Mouse (Mus musculus) neural tube, embryonic 12.5 days (tissue): ENCODE measurements around the gene Xxylt1. TPM values are rescaled to one million over a fixed set of nuclear protein-coding genes. Genes with fewer than 3 reads are reported as not detected.

ENCODE experiments used
- ATAC-seq: fragments of 200-750 bp; cut with Nextera tagmentation; 2 replicates; pipeline ENCODE4 v1.8.0; 2017; ENCODE audit warnings: low read depth, mild to moderate bottlenecking, moderate TSS enrichment, moderate library complexity; ENCODE audit not compliant: low FRiP score
- H3K27ac ChIP-seq: fragments of 300-500 bp; sonication (generic); 2 replicates; pipeline ENCODE4 v1.5.1; 2016
- H3K27me3 ChIP-seq: fragments of 300-500 bp; sonication (generic); replicated peaks from 2 replicates; pipeline ENCODE4 v1.6.1; 2016; ENCODE audit warnings: mild to moderate bottlenecking
- H3K36me3 ChIP-seq: fragments of 300-500 bp; sonication (generic); 2 replicates; pipeline ENCODE4 v1.6.1; 2016; ENCODE audit warnings: mild to moderate bottlenecking
- H3K4me1 ChIP-seq: fragments of 300-500 bp; sonication (generic); 2 replicates; pipeline ENCODE4 v1.6.1; 2016
- H3K4me2 ChIP-seq: fragments of 300-500 bp; sonication (generic); replicated peaks from 2 replicates; pipeline ENCODE4 v1.6.1; 2016; ENCODE audit warnings: mild to moderate bottlenecking
- H3K4me3 ChIP-seq: fragments of 300-500 bp; sonication (generic); 2 replicates; pipeline ENCODE4 v1.5.1; 2016
- H3K9ac ChIP-seq: fragments of 300-500 bp; sonication (generic); 2 replicates; pipeline ENCODE4 v1.6.1; 2016; ENCODE audit warnings: mild to moderate bottlenecking
- H3K9me3 ChIP-seq: fragments of 300-500 bp; sonication (generic); 2 replicates; pipeline ENCODE4 v1.6.1; 2016; ENCODE audit warnings: mild to moderate bottlenecking
- WGBS: fragments of 180-500 bp; shearing (Covaris S2); methylation state at CpG from one replicate; pipeline ENCODE4 v1.1.7; 2016; 5-methylcytosine and 5-hydroxymethylcytosine counted together
- polyA plus RNA-seq: library from polyadenylated mRNA; unstranded; fragments of >200 nt; fragmentation: Nextera tagmentation; extraction: Ambion mirVana; gene quantifications from 2 replicates; pipeline ENCODE4 v1.2.1, GENCODE M21; 2016

The Xxylt1 gene
- polyA plus RNA-seq, 1 experiment from 2014 or later, result 15.7 TPM

DNA sequence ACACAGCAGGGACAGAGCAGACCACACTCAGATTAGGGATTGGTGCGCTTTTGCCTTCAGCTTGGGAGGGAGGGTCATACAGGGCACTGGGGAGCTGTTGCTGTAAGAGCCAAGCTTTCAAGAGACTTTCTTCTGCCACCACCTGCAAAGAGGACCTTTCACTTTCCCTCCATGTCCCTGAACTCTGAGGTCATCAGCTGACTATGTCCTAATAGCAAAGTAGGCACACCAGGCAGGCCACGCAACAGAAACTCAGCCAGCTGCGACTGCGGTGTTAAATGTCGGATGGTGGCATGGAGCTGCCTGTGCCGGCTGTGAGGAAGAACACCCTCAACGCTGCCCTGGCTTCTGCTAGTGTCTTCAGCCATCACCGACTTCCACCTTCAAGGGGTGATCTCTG, 120.1 kb downstream of the Xxylt1 start:
- no peak overlapping the region for H3K4me2 ChIP-seq
- no peak for ATAC-seq
- H3K4me3 ChIP-seq, result no peak overlapping the region
- H3K27me3 ChIP-seq, result no peaks in the 10 kb centered on the region
- H3K9ac ChIP-seq, result no peak overlapping the region
- 88% methylated on average over 8 of the region's 8 CpGs for WGBS
- H3K36me3 ChIP-seq, result no peaks in the 10 kb centered on the region
- no peaks in the 10 kb centered on the region for H3K9me3 ChIP-seq
- H3K27ac ChIP-seq, result no peak overlapping the region
- no peaks in the 10 kb centered on the region for H3K4me1 ChIP-seq

DNA sequence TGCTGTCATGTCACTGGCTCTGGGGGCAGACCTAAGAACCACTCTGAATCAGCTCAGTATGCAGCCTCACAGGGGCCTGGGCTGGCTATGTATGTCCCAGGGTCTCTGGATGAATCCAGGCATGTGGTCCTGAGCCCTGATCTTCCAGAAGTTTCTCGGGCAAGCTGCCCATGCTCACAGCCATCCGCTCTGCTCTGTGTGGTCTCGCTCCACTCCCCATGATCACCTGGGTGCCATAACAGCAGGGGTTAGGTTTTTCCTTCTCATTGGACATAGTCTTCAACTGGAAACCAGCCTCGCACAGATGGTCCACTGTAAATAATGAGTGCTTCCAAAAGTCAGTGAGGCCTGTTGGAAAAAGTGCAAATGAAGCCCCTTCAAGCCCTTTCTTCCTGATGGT, 121.0 kb downstream of the Xxylt1 start:
- H3K36me3 ChIP-seq, result no peaks in the 10 kb centered on the region
- no peaks in the 10 kb centered on the region for H3K9me3 ChIP-seq
- 92% methylated on average over 4 of the region's 4 CpGs for whole genome bisulfite sequencing
- no peaks in the 10 kb centered on the region for H3K4me1 ChIP-seq
- no peaks in the 10 kb centered on the region for H3K27me3 ChIP-seq
- no peak for ATAC-seq
- H3K9ac ChIP-seq, result no peak overlapping the region
- no peak overlapping the region for H3K27ac ChIP-seq
- no peak overlapping the region for H3K4me3 ChIP-seq
- no peak overlapping the region for H3K4me2 ChIP-seq

DNA sequence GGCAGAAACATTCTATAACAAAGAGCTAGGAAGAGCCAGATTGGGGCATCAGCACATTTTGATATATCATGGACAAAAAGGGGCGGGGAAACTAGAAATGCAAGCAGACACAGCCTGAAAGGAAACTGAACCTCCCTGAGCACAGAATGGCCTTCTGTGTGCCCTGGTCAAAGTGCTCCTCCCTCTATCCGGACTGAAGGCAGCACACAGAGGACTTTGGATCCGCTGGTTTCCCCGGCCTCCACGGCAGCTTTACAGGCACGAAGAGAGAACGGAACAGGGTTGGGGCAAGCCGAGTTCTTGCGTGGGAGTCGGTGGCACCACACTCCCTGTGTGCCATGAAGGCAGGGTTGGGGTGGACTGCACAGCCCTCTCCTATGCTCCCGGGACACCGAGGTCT, 121.5 kb downstream of the Xxylt1 start:
- Histone ChIP-seq H3K36me3 (no peaks in the 10 kb centered on the region), H3K9ac (no peak overlapping the region), H3K4me2 (no peak overlapping the region), H3K27me3 (no peaks in the 10 kb centered on the region), H3K4me1 (no peaks in the 10 kb centered on the region), H3K9me3 (no peaks in the 10 kb centered on the region), H3K27ac (no peak overlapping the region), H3K4me3 (no peak overlapping the region)
- 92% methylated on average over 12 of the region's 12 CpGs for WGBS
- ATAC-seq, result no peak

DNA sequence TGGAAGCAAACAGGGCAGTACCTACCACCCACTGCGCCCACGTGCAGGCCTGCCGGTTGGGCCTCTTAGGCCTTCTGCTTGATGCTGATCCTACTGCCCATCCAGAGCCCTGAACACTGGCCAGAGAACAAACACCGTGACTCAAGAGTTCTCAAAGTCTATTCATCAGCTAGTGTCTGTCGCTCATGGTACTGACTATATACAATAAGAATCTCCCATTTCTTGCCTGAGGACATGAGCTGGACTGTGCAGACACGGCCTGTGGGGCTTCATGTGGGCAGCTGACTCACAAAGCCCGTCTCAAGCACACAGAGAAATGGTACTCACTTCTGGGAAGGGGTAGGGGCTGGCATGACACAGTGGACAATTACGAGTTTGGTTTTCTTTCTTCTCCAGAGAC, 125.1 kb downstream of the Xxylt1 start:
- Histone ChIP-seq H3K9ac (no peak overlapping the region), H3K27ac (no peak overlapping the region), H3K4me2 (no peak overlapping the region), H3K9me3 (no peaks in the 10 kb centered on the region), H3K4me1 (no peaks in the 10 kb centered on the region), H3K36me3 (no peaks in the 10 kb centered on the region), H3K4me3 (no peak overlapping the region), H3K27me3 (no peaks in the 10 kb centered on the region)
- 88% methylated on average over 8 of the region's 8 CpGs for WGBS
- ATAC-seq, result no peak

DNA sequence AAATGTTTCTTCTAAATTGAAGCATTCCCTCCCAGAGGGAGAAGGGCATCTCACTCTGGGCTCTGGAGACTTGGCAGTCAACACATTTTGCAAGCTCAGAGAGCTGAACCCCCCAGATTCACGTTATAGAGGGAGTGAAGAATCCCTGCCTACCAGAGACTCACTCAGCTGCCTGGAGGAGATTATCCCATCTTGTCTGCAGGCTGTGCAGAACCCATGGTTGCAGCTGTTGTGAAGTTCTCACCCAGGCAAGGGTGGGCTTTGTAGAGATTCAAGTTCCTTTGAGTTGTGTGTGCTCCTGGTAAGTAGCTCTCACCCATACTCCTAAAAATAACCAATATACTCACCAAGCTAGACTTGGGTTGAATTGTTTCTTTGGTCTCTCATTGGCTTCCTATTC, 132.6 kb downstream of the Xxylt1 start:
- Histone ChIP-seq H3K9ac (no peak overlapping the region), H3K9me3 (no peaks in the 10 kb centered on the region), H3K4me3 (no peak overlapping the region), H3K27ac (no peak overlapping the region), H3K36me3 (no peaks in the 10 kb centered on the region), H3K4me1 (no peaks in the 10 kb centered on the region), H3K4me2 (no peak overlapping the region), H3K27me3 (no peaks in the 10 kb centered on the region)
- WGBS, result 72% methylated on average over 1 of the region's 1 CpGs
- ATAC-seq, result no peak

DNA sequence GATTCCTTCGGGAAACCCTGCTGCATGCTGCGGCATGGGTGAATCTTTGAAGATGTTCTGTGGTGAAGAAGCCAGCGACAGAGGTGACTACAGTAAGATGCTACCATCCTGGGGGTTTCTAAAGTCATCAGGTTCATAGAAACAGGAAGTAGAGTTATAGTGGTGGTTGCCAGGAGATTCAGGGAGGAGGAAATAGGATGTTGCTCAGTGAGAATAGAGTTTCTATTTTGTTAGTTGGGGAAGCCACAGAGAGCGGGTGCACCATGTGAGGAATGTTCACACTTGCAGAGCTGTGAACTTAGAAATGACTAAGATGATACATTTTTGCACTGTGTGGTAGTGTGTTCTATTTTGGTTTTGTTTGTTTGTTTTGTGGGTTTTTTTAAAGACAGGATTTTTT, 133.0 kb downstream of the Xxylt1 start:
- Histone ChIP-seq H3K27ac (no peak overlapping the region), H3K4me1 (no peaks in the 10 kb centered on the region), H3K36me3 (no peaks in the 10 kb centered on the region), H3K4me3 (no peak overlapping the region), H3K9ac (no peak overlapping the region), H3K27me3 (no peaks in the 10 kb centered on the region), H3K4me2 (no peak overlapping the region), H3K9me3 (no peaks in the 10 kb centered on the region)
- 92% methylated on average over 4 of the region's 4 CpGs for WGBS
- ATAC-seq, result no peak

DNA sequence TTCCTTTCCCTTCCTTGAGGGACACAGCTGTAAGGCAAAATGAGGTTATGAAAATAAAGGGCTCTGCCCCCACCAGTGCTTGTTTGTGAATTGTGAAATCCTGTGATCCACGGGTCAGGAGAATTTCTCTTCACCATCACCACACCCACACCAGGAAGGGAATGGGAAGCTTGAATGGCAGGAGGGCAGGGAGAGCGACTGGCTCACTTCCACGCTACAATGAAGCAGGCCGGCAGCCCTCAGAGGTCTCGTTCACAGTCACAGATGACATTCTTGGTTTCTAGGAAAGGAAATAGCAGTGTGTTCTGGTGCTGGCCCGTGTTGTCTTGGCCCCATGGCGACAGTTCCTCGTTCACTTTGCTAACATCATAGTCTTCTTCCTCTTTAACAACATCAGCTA, 136.3 kb downstream of the Xxylt1 start:
- WGBS, result 85% methylated on average over 8 of the region's 8 CpGs
- H3K4me1 ChIP-seq, result peaks cover 3% of the 10 kb centered on the region
- H3K4me2 ChIP-seq, result no peak overlapping the region
- H3K36me3 ChIP-seq, result no peaks in the 10 kb centered on the region
- H3K9me3 ChIP-seq, result no peaks in the 10 kb centered on the region
- H3K4me3 ChIP-seq, result no peak overlapping the region
- H3K27ac ChIP-seq, result no peak overlapping the region
- no peaks in the 10 kb centered on the region for H3K27me3 ChIP-seq
- ATAC-seq, result no peak
- H3K9ac ChIP-seq, result no peak overlapping the region

DNA sequence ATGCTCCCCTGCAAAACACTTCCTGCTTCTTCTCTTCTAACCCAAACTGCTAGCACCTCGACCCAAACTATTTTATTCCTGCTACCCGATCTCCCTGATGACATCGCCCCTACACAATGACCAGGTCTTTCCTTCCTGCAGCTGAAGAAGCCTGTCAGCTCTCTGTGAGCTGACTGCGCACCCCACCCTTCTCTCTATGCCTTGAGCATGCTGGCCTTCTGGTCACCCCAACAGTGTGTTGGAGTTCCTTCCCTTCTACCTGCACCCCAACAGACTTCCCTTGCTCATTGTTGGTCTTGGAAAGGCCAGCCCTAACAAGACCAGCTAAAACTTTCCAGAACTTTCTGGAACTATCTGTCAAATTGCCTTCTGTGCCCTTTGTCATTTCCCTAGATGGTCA, 137.3 kb downstream of the Xxylt1 start:
- no peak overlapping the region for H3K4me3 ChIP-seq
- peaks cover 9% of the 10 kb centered on the region for H3K4me1 ChIP-seq
- WGBS, result 82% methylated on average over 4 of the region's 4 CpGs
- H3K27me3 ChIP-seq, result no peaks in the 10 kb centered on the region
- H3K36me3 ChIP-seq, result no peaks in the 10 kb centered on the region
- no peaks in the 10 kb centered on the region for H3K9me3 ChIP-seq
- ATAC-seq, result no peak
- no peak overlapping the region for H3K4me2 ChIP-seq
- no peak overlapping the region for H3K27ac ChIP-seq
- no peak overlapping the region for H3K9ac ChIP-seq

DNA sequence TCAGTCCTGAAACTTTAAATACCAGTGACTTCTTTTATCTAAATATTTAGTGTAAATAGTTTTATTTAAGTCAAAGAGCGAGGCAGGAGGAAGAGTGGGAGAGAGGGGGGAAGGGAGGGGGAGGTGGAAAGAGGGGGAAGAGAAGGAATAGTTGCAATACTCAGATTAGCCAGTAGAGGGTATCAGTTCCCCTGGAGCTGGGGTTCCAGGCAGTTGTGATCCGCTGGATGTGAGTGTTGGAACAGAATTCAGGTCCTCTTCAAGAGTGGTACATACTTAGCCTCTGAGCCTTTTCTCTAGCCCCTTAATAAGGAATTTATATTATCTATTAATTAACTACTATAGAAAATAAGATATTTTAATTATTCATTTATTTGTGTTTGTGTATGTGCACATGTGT, 140.5 kb downstream of the Xxylt1 start:
- 79% methylated on average over 2 of the region's 2 CpGs for WGBS
- ATAC-seq, result no peak
- no peaks in the 10 kb centered on the region for H3K36me3 ChIP-seq

DNA sequence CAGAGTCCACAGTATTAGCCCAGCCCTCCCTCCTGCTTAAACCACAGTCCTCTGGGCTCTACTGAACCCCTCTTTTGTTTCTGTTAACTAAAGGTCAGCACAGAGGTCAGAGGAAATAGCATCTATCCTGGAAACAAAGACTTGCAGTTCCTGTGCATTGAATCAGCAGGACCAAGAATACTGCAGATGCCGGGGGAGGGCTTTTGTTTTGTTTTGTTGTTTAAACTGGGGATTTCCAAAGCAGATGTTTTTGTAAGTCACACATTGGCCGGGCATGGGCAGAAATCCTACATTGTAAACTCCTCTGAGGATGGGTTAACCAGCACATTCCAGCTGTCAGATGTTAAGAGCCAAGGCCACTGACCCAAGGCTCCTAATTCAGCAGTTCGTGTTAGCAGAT, 141.3 kb downstream of the Xxylt1 start:
- H3K9me3 ChIP-seq, result no peaks in the 10 kb centered on the region
- H3K4me2 ChIP-seq, result no peak overlapping the region
- WGBS, result 3% methylated on average over 3 of the region's 3 CpGs
- no peaks in the 10 kb centered on the region for H3K36me3 ChIP-seq
- ATAC-seq, result no peak
- no peaks in the 10 kb centered on the region for H3K27me3 ChIP-seq
- H3K9ac ChIP-seq, result no peak overlapping the region
- H3K4me1 ChIP-seq, result peaks cover 20% of the 10 kb centered on the region
- H3K4me3 ChIP-seq, result no peak overlapping the region
- no peak overlapping the region for H3K27ac ChIP-seq

More for the DNA sequence above, 140.5 kb downstream of the Xxylt1 start:
- Histone ChIP-seq H3K27me3 (no peaks in the 10 kb centered on the region), H3K4me1 (peaks cover 12% of the 10 kb centered on the region), H3K9me3 (no peaks in the 10 kb centered on the region), H3K4me2 (no peak overlapping the region), H3K27ac (no peak overlapping the region), H3K9ac (no peak overlapping the region), H3K4me3 (no peak overlapping the region)

DNA sequence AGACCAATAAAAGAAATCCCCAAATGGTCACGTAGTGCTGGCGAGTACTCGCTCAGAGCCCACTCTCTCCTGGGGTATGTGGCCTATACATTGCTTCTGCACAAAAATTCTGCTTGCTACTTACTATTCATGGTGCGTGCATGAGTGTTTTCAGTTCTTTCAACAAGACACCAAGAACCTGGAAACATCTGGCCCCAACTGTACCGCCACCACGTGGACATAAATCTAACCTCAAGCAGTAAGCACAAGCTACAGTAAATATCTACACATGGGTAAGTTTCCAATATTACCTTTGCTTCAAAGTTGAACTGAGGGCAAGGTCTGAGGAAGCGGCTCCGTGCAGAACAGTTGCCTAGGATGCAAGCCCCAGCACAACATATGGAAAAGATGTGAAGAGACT, 142.0 kb downstream of the Xxylt1 start:
- Histone ChIP-seq H3K27ac (no peak overlapping the region), H3K4me2 (no peak overlapping the region), H3K27me3 (no peaks in the 10 kb centered on the region), H3K4me3 (no peak overlapping the region), H3K9me3 (no peaks in the 10 kb centered on the region), H3K4me1 (peaks cover 27% of the 10 kb centered on the region), H3K36me3 (no peaks in the 10 kb centered on the region), H3K9ac (no peak overlapping the region)
- no peak for ATAC-seq
- WGBS, result 72% methylated on average over 8 of the region's 8 CpGs

DNA sequence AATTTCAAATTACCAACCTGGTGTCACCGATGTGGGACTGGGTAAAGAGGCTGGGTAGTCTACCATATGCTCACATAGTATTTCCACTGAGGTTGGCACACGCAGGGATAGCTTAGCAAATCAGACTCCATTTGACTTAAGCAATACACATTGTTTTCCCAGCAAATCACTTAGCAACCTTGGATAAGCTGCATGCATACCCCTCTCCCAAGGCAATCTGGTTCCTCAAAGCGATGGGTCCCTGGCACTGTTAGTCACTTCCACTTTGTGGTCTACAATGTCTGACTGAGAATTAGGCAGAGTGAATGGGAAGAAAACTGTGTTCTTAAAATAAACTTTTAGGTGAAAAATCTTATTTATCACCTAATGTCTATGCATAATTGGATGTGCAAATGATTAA, 142.6 kb downstream of the Xxylt1 start:
- Histone ChIP-seq H3K9ac (no peak overlapping the region), H3K36me3 (no peaks in the 10 kb centered on the region), H3K4me1 (peaks cover 28% of the 10 kb centered on the region), H3K4me2 (no peak overlapping the region), H3K27ac (no peak overlapping the region), H3K9me3 (no peaks in the 10 kb centered on the region), H3K27me3 (no peaks in the 10 kb centered on the region), H3K4me3 (no peak overlapping the region)
- WGBS, result 87% methylated on average over 3 of the region's 3 CpGs
- ATAC-seq, result no peak

DNA sequence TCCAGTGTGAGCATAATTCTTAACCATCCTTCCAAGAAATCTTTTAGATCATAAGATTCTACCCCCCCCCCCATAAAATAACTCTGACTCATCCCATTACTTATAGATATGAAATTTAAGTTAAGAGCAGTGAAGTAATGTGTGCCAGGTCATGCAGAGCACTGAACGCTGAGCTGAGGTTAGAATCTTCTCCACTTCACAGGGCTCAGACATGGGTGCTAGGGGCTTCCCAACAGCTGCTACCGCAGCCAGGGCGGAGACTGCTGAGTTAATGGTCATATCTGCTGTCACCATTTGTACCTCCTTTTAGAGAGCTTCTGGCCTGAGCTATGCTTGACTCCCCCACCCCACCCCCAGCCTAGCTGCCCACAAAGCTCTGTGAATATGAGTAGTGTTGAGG, 143.6 kb downstream of the Xxylt1 start:
- no peak overlapping the region for H3K27ac ChIP-seq
- 90% methylated on average over 3 of the region's 3 CpGs for WGBS
- no peak for ATAC-seq

DNA sequence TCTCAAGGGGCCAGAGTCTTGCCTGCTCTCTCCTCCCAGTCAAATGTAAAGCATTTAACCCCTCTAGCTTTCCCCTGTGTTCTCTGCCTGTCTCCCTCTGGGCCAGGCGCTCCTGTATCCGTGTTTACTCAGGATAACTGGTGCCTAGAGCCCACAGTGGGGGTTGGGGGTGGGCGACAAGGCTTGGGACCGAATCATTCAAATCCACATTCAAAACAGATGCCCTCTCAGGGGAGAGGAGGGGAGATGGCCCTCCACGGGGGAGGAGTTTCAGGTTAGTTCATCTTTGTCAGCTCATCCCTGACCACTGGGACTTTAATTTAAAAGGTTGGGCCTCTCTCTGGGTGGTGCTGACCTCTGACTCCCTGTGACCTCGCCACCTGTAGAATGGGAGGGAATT, 144.8 kb downstream of the Xxylt1 start:
- no peaks in the 10 kb centered on the region for H3K36me3 ChIP-seq
- no peak overlapping the region for H3K9ac ChIP-seq
- H3K27ac ChIP-seq, result no peak overlapping the region
- no peaks in the 10 kb centered on the region for H3K27me3 ChIP-seq
- 44% methylated on average over 6 of the region's 6 CpGs for WGBS
- H3K4me2 ChIP-seq, result no peak overlapping the region
- H3K4me3 ChIP-seq, result no peak overlapping the region
- no peaks in the 10 kb centered on the region for H3K9me3 ChIP-seq
- H3K4me1 ChIP-seq, result peaks cover 28% of the 10 kb centered on the region
- no peak for ATAC-seq

More for the DNA sequence above, 143.6 kb downstream of the Xxylt1 start:
- Histone ChIP-seq H3K36me3 (no peaks in the 10 kb centered on the region), H3K4me3 (no peak overlapping the region), H3K9ac (no peak overlapping the region), H3K9me3 (no peaks in the 10 kb centered on the region), H3K27me3 (no peaks in the 10 kb centered on the region), H3K4me2 (no peak overlapping the region), H3K4me1 (peaks cover 28% of the 10 kb centered on the region)
